Mouse (Mus musculus) hindbrain, embryonic 16.5 days (tissue): ENCODE data around the gene Kcnh3. TPM values are rescaled to one million over a fixed set of nuclear protein-coding genes. Genes with fewer than 3 reads are reported as not detected.

Source experiments
- ATAC-seq: fragments of 200-750 bp; cut with Nextera tagmentation; 2 replicates; pipeline ENCODE4 v1.8.0; 2017; ENCODE audit warnings: moderate TSS enrichment, moderate library complexity
- H3K27ac ChIP-seq: fragments of 300-500 bp; sonication (generic); 2 replicates; pipeline ENCODE4 v1.5.1; 2014; ENCODE audit warnings: low read depth, mild to moderate bottlenecking, control low read depth, low read length, moderate library complexity
- H3K27me3 ChIP-seq: fragments of 300-500 bp; sonication (generic); replicated peaks from 2 replicates; pipeline ENCODE4 v1.6.1; 2014; ENCODE audit warnings: low read length; ENCODE audit not compliant: control insufficient read depth, insufficient read depth
- H3K36me3 ChIP-seq: fragments of 300-500 bp; sonication (generic); 2 replicates; pipeline ENCODE4 v1.6.1; 2014; ENCODE audit warnings: mild to moderate bottlenecking, low read length, moderate library complexity, mixed read lengths; ENCODE audit not compliant: control insufficient read depth, insufficient read depth
- H3K4me1 ChIP-seq: fragments of 300-500 bp; sonication (generic); 2 replicates; pipeline ENCODE4 v1.6.1; 2014; ENCODE audit warnings: low read depth, low read length; ENCODE audit not compliant: control insufficient read depth, insufficient read depth
- H3K4me2 ChIP-seq: fragments of 300-500 bp; sonication (generic); 2 replicates; pipeline ENCODE4 v1.6.1; 2014; ENCODE audit warnings: mild to moderate bottlenecking, low read length, control low read depth, moderate library complexity
- H3K4me3 ChIP-seq: fragments of 300-500 bp; sonication (generic); 2 replicates; pipeline ENCODE4 v1.5.1; 2014; ENCODE audit warnings: mild to moderate bottlenecking, low read length, control low read depth, moderate library complexity
- H3K9ac ChIP-seq: fragments of 300-500 bp; sonication (generic); 2 replicates; pipeline ENCODE4 v1.6.1; 2014; ENCODE audit warnings: low read depth, mild to moderate bottlenecking, control low read depth, low read length, moderate library complexity
- H3K9me3 ChIP-seq: fragments of 300-500 bp; sonication (generic); 2 replicates; pipeline ENCODE4 v1.6.1; 2014; ENCODE audit warnings: mild to moderate bottlenecking, low read length, moderate library complexity; ENCODE audit not compliant: control insufficient read depth
- WGBS: fragments of 180-500 bp; shearing (Covaris S2); extraction: QIAGEN DNeasy Blood & Tissue Kit; methylation state at CpG from one replicate; pipeline ENCODE4 v1.1.7; 2014; 5-methylcytosine and 5-hydroxymethylcytosine counted together
- polyA plus RNA-seq: library from polyadenylated mRNA; unstranded; fragments of >200 nt; fragmentation: Nextera tagmentation; extraction: Ambion mirVana; gene quantifications from 2 replicates; pipeline ENCODE4 v1.2.1, GENCODE M21; 2015

Gene Kcnh3
- polyA plus RNA-seq, 1 experiment from 2014 or later: 1.1 TPM

DNA sequence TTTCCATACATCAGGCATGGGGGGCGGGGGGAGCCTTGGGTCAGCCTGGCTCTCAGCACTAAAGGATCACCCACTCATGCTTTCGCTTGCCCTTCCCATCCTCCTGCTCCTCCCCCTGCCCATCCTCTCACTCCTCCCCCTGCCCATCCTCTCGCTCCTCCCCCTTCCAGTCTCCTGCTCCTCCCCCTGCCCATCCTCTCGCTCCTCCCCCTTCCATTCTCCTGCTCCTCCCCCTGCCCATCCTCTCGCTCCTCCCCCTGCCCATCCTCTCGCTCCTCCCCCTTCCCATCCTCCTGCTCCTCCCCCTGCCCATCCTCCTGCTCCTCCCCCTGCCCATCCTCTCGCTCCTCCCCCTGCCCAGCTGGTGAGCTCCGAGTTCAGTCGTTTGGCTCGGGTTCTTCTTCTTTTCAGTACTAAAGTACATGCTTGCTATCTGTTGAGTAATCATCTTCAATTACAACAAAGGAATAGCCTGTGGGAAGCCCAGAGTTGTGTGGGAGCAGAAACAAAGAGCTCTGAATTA, 35.1 kb downstream of the Kcnh3 start:
- Histone ChIP-seq H3K27ac (peak overlapping the region; percentile 61; the same call in 1 of the 2 replicates), H3K9me3 (no peaks in the 10 kb centered on the region), H3K4me2 (peak overlapping the region; percentile 55), H3K4me3 (peak overlapping the region; percentile 23), H3K4me1 (no peaks in the 10 kb centered on the region; the same call in 1 of the 2 replicates), H3K36me3 (no peaks in the 10 kb centered on the region), H3K9ac (0 out of 2 replicates have a peak overlapping the region, but pooled peaks have one; percentile 31), H3K27me3 (no peaks in the 10 kb centered on the region)
- 1% methylated on average over 9 of the region's 10 CpGs for WGBS
- peak; percentile 50 for ATAC-seq

DNA sequence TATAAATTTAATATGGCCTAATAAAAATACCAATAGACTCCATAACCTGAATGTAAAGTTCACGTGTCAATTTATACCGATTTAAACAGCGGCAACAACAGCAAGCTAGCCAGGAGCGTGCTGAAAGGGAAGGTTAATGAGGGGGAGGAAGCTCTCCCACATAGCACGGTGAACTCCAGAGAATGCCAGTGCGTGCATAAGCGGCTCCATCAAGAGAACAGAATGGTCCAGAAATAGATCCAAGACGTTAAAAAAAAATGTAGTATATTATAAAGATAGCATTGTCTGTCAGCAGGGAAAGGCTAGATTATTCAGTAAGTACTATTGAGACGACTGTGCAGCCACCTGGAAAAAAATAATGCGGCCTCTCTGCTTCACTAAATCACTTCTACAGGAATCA, 38.0 kb downstream of the Kcnh3 start:
- 48% methylated on average over 10 of the region's 10 CpGs for WGBS
- Histone ChIP-seq H3K27me3 (no peaks in the 10 kb centered on the region), H3K27ac (no peak overlapping the region), H3K36me3 (no peaks in the 10 kb centered on the region), H3K4me3 (no peak overlapping the region), H3K4me2 (no peak overlapping the region), H3K4me1 (no peaks in the 10 kb centered on the region; the same call in 1 of the 2 replicates), H3K9ac (no peak overlapping the region), H3K9me3 (no peaks in the 10 kb centered on the region)
- no peak for ATAC-seq

DNA sequence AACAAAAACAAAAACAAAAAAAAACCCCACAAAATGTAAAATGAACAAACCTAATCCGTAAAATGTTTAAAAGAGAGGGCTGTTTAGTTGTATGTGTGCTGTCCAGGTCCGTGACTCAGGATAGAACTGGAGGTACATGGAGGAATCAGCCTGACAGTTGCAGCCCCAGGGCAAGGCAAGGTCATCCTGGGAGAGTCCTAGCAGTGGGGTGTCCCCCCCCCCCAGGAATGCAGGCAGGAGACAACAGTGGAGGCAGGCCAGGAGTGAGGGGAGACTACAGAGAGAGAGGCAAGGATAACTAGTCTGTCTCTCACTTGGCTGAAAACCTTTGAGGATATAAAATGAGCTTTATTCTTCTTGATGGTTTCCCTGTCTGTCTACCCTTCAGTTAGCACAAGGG, 39.7 kb downstream of the Kcnh3 start:
- no peak overlapping the region for H3K4me3 ChIP-seq
- no peaks in the 10 kb centered on the region for H3K36me3 ChIP-seq
- no peaks in the 10 kb centered on the region for H3K27me3 ChIP-seq
- no peak for ATAC-seq
- no peaks in the 10 kb centered on the region for H3K9me3 ChIP-seq
- no peaks in the 10 kb centered on the region; the same call in 1 of the 2 replicates for H3K4me1 ChIP-seq
- no peak overlapping the region for H3K27ac ChIP-seq
- H3K4me2 ChIP-seq: no peak overlapping the region
- H3K9ac ChIP-seq: no peak overlapping the region
- WGBS: 82% methylated on average over 2 of the region's 2 CpGs

DNA sequence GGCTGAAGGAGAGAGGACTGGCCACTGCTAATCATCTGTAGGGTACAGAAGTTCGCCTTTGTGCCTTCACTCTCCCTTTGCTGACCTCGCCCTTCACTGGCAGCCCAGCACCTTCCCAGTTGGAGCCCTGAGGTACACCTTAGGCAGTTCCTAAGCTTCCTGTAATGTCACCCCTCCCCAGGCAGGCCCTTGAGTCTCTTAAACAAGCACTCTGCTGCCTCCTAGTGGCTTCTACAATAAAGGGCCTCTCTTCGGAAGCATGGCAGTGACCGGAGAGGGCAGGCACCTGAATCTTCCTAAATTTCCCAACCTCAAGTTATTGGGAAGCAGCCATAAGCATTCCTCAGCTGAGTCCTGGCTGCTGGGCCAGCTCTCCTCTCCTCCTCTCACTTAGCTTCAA, 41.0 kb downstream of the Kcnh3 start:
- no peak overlapping the region for H3K9ac ChIP-seq
- 0 out of 2 replicates have a peak, but pooled peaks have one; percentile 37 for ATAC-seq
- H3K4me1 ChIP-seq: no peaks in the 10 kb centered on the region
- no peaks in the 10 kb centered on the region for H3K36me3 ChIP-seq
- WGBS: 19% methylated on average over 4 of the region's 4 CpGs
- no peaks in the 10 kb centered on the region for H3K9me3 ChIP-seq
- H3K27ac ChIP-seq: no peak overlapping the region
- no peak overlapping the region for H3K4me2 ChIP-seq
- no peaks in the 10 kb centered on the region for H3K27me3 ChIP-seq
- no peak overlapping the region for H3K4me3 ChIP-seq

DNA sequence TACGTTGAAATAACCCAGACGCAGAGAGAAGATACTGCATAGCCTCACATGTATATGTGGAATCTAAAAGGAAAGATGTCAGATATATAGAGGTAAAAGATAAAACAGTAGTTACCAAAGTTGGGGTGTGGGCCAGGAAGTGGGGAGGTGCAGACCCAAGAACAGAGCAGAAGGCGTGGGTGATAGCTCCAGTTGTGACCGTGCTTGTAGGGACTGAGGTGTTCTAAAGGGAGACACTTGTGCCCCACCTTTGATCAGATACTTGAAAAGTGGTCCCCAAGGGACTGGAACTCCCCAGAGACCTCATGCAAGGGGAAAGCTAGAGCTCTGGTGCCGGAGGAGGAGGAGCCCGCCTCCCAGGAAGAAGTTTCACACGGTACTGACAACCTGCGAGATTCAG, 51.4 kb downstream of the Kcnh3 start:
- Histone ChIP-seq H3K9me3 (no peaks in the 10 kb centered on the region), H3K27ac (no peak overlapping the region), H3K9ac (no peak overlapping the region), H3K4me2 (no peak overlapping the region), H3K4me1 (peaks cover 2% of the 10 kb centered on the region; the same call in 1 of the 2 replicates), H3K4me3 (no peak overlapping the region), H3K36me3 (no peaks in the 10 kb centered on the region), H3K27me3 (no peaks in the 10 kb centered on the region)
- 91% methylated on average over 8 of the region's 8 CpGs for WGBS
- ATAC-seq: no peak

DNA sequence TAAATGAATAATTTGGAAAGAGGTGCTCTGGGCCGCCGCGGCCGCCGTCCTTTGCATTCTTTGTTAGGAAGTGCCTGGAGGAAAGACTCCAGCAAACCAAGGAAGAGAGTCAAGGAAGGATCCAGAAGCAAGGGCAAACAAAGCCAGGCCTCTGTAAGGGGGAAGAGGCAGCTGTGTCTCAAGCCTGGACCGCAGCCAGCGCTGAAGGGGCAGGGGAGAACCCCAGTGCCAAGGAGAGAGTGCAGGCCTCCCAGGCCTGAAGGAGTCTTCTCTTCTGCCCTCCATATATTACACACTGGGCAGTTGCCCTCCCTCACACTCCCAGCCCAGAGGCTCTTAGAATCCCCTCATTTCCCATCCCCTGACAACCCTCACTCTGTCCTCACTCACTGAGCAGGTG, 53.6 kb downstream of the Kcnh3 start:
- H3K4me1 ChIP-seq: no peaks in the 10 kb centered on the region; the same call in 1 of the 2 replicates
- WGBS: 86% methylated on average over 7 of the region's 7 CpGs
- ATAC-seq: no peak
- H3K36me3 ChIP-seq: no peaks in the 10 kb centered on the region
- no peak overlapping the region for H3K4me2 ChIP-seq
- no peak overlapping the region for H3K27ac ChIP-seq
- H3K4me3 ChIP-seq: no peak overlapping the region
- no peaks in the 10 kb centered on the region for H3K27me3 ChIP-seq
- H3K9ac ChIP-seq: no peak overlapping the region
- H3K9me3 ChIP-seq: no peaks in the 10 kb centered on the region

DNA sequence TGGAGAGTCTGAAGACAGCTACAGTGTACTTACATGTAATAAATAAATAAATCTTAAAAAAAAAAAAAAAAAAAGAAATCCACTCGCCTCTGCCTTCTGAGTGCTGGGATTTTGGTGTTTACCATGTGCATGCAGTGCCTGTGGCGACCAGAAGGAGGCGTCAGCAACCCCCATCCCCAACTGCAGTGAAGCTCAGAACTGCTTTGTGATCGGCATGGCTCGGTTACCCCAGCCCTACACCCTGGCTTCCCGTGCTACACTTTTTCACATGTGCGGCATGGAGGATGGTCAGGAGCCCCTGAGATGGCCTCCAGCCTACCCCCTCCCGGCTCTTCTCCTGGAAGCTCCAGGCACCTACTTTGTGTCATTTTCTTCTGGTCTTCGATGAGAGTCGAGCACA, 58.8 kb downstream of the Kcnh3 start:
- H3K27me3 ChIP-seq: no peaks in the 10 kb centered on the region
- ATAC-seq: no peak
- H3K9me3 ChIP-seq: no peaks in the 10 kb centered on the region
- no peaks in the 10 kb centered on the region for H3K36me3 ChIP-seq
- no peaks in the 10 kb centered on the region for H3K4me1 ChIP-seq
- H3K4me2 ChIP-seq: no peak overlapping the region
- no peak overlapping the region for H3K9ac ChIP-seq
- WGBS: 71% methylated on average over 10 of the region's 10 CpGs
- H3K4me3 ChIP-seq: no peak overlapping the region
- H3K27ac ChIP-seq: no peak overlapping the region

DNA sequence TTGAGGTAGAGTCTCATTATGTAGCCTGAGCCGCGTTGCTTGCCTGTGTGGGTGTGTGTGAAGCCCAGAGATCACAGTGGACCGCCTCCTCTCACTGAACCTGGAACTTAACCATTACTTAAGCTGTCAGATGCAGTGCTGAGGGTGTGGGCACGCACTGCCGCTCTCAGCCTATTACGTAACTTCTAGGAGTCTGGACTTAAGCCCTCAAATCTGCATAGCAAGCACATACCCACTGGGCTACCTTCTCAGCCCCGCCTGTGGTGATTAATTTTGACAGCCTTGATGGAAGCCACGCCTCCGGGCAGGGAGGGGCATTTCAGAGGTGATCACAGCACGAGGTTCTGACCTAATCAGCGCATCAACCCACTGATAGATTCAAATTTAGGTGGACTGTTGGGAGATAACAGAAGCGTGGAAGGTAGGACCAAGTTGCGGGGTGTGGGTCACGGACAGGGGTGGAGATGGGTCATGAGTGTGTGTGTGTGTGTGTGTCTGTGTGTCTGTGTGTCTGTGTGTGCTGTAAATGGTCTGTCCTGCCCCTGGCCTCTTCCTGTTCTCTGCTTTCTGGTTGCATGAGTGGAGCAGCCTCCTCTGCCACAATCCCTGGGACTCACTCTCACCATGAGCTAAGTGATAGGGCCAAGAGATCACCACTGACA, 60.0 kb downstream of the Kcnh3 start:
- WGBS: 52% methylated on average over 14 of the region's 14 CpGs
- no peak for ATAC-seq
- H3K36me3 ChIP-seq: no peaks in the 10 kb centered on the region
- no peak overlapping the region for H3K4me2 ChIP-seq
- no peak overlapping the region for H3K9ac ChIP-seq
- no peak overlapping the region for H3K4me3 ChIP-seq
- H3K27me3 ChIP-seq: no peaks in the 10 kb centered on the region
- no peaks in the 10 kb centered on the region for H3K4me1 ChIP-seq
- no peak overlapping the region for H3K27ac ChIP-seq
- no peaks in the 10 kb centered on the region for H3K9me3 ChIP-seq

DNA sequence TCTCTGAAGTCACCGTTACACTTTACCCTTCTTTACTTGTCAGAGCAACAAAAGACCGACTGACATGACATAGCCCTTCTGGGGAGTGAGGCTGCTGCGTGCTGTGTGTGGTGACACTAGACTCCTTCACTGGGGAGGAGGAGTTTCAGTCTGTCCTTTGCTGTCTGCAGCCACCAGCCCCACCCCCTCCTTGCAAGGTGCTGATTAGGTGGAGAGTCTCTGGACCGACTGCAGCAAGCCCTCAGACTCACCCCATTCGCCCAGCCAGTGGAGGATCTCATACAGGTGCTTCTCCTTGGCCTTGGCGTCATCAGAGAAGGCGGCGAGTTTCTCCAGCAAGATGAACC, 60.5 kb downstream of the Kcnh3 start:
- H3K4me3 ChIP-seq: no peak overlapping the region
- no peaks in the 10 kb centered on the region for H3K36me3 ChIP-seq
- no peak overlapping the region for H3K9ac ChIP-seq
- 59% methylated on average over 8 of the region's 8 CpGs for WGBS
- no peak overlapping the region for H3K27ac ChIP-seq
- H3K4me1 ChIP-seq: no peaks in the 10 kb centered on the region
- H3K9me3 ChIP-seq: no peaks in the 10 kb centered on the region
- H3K27me3 ChIP-seq: no peaks in the 10 kb centered on the region
- ATAC-seq: no peak
- no peak overlapping the region for H3K4me2 ChIP-seq
